ENCODE assay signal across 11 mouse cellular contexts in the genomic region with DNA sequence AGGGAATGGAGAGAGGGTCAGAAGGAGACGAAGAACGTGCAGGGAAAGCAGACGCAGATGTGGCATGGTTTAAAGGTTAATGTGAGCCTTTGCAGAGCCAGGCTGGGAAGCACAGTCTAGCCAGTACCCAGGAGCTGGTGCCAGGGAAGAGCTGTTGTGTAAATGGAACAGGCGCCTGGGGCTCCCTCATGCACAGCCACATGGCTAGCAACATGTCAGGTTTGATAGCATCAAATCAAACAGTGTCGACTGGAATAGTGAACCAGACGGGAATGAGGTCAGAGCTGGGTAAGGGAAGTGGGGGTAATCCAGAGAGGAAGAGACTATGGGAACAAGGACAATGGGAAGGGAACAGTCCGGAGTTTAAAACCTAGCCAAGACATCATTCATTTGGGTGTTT.
DNase-seq lines count a peak whose midpoint lies in the region; ATAC-seq lines count a peak whose summit lies in the region.
"Had no signal": no experiment of that assay in that cellular context is flagged by ENCODE, and none has a peak within 500 bp of the region (broad histone marks: within the 10 kb centered on the region; RNA-seq: fewer than 3 reads in every experiment).

No protein-coding gene starts in this region.

- no peak overlapping the region for H3K4me3 ChIP-seq in kidney, embryonic 16.5 days (ENCODE audit: low read length)
- H3K4me3 ChIP-seq: limb, embryonic 13.5 days had no signal

- H3K27ac ChIP-seq in kidney, embryonic 16.5 days (ENCODE audit: low read length): no peak overlapping the region
- H3K27ac ChIP-seq: limb, embryonic 13.5 days had no signal

- peaks cover 12% of the 10 kb centered on the region for H3K4me1 ChIP-seq in kidney, embryonic 16.5 days (ENCODE audit: insufficient read depth, low read length)

- no peak for ATAC-seq in kidney, embryonic 16.5 days (ENCODE audit: low FRiP score, low TSS enrichment)
- ATAC-seq: forebrain, embryonic 14.5 days; hindbrain, embryonic 16.5 days had no signal

- H3K27me3 ChIP-seq in kidney, embryonic 16.5 days (ENCODE audit: insufficient read depth, low read length): no peaks in the 10 kb centered on the region
- H3K27me3 ChIP-seq: limb, embryonic 13.5 days had no signal

- H3K9me3 ChIP-seq in kidney, embryonic 16.5 days (ENCODE audit: low read length): no peaks in the 10 kb centered on the region

- WGBS in kidney, embryonic 16.5 days: 72% methylated on average over 7 of the region's 7 CpGs

- DNase-seq in cerebellum, adult 9-10 months: peak; percentile 21
- DNase-seq in cerebellum, postnatal 4 days (ENCODE audit: low spot score in 2 of 2): no peak
- peak; percentile 28 to 67 for DNase-seq in kidney, postnatal 25 days
- DNase-seq in adrenal gland, postnatal 14 days: peak; percentile 48
- DNase-seq in lung, postnatal 10 days: peak; percentile 6
- DNase-seq in right cerebral cortex, postnatal 25 days: no peak
- no peak for DNase-seq in gastrocnemius, postnatal 36 days

- no peak overlapping the region for H3K9ac ChIP-seq in kidney, embryonic 16.5 days (replicated peaks; ENCODE audit: low read length)
- H3K9ac ChIP-seq: limb, embryonic 13.5 days had no signal

- peaks cover 11% of the 10 kb centered on the region for H3K36me3 ChIP-seq in kidney, embryonic 16.5 days (ENCODE audit: insufficient read depth, low read length)

- intact Hi-C loops in gastrocnemius, postnatal 36 days (cut with DNase I): no loop called here

- H3K4me2 ChIP-seq in kidney, embryonic 16.5 days (replicated peaks; ENCODE audit: low read depth, low read length): no peak overlapping the region
- H3K4me2 ChIP-seq: limb, embryonic 13.5 days had no signal

Comparison
In these comparisons a context has a peak if more than half of its experiments do, and no peak if none do; other contexts are left out.
1. DNase-seq: peak in cerebellum, adult 9-10 months (single experiment), kidney, postnatal 25 days (2 of 2), adrenal gland, postnatal 14 days (single experiment) and lung, postnatal 10 days (single experiment); none in cerebellum, postnatal 4 days (0 of 2), right cerebral cortex, postnatal 25 days (single experiment) and gastrocnemius, postnatal 36 days (0 of 2).